Mouse (Mus musculus) liver, postnatal 0 days (tissue): ENCODE data around the gene Ptpra. TPM values are rescaled to one million over a fixed set of nuclear protein-coding genes. Genes with fewer than 3 reads are reported as not detected.

Experiments used
- ATAC-seq: fragments of 200-750 bp; cut with Nextera tagmentation; 2 replicates; pipeline ENCODE4 v1.8.0; 2017; ENCODE audit warnings: mild to moderate bottlenecking, moderate library complexity
- DNase-seq: peaks from one replicate; pipeline ENCODE4 v3.0.0-alpha.2; 2016
- H3K27ac ChIP-seq: fragments of 300-500 bp; sonication (generic); 2 replicates; pipeline ENCODE4 v1.5.1; 2014; ENCODE audit warnings: antibody characterized with exemption, moderate library complexity, mild to moderate bottlenecking, low read depth
- H3K27me3 ChIP-seq: fragments of 300-500 bp; sonication (generic); 2 replicates; pipeline ENCODE4 v1.6.1; 2014; ENCODE audit warnings: low read length, control low read depth, mixed read lengths; ENCODE audit not compliant: insufficient read depth
- H3K36me3 ChIP-seq: fragments of 300-500 bp; sonication (generic); replicated peaks from 2 replicates; pipeline ENCODE4 v1.6.1; 2014; ENCODE audit warnings: mild to moderate bottlenecking, control low read depth, low read length, moderate library complexity, mixed read lengths; ENCODE audit not compliant: insufficient read depth
- H3K4me1 ChIP-seq: fragments of 300-500 bp; sonication (generic); 2 replicates; pipeline ENCODE4 v1.6.1; 2014; ENCODE audit warnings: antibody characterized with exemption, mild to moderate bottlenecking, control low read depth; ENCODE audit not compliant: insufficient read depth
- H3K4me2 ChIP-seq: fragments of 300-500 bp; sonication (generic); 2 replicates; pipeline ENCODE4 v1.6.1; 2014; ENCODE audit warnings: low read depth, mild to moderate bottlenecking, low read length, moderate library complexity, mixed read lengths
- H3K4me3 ChIP-seq: fragments of 300-500 bp; sonication (generic); 2 replicates; pipeline ENCODE4 v1.5.1; 2014; ENCODE audit warnings: low read depth, low read length
- H3K9ac ChIP-seq: fragments of 300-500 bp; sonication (generic); replicated peaks from 2 replicates; pipeline ENCODE4 v1.6.1; 2014; ENCODE audit warnings: mild to moderate bottlenecking, moderate library complexity
- H3K9me3 ChIP-seq: fragments of 300-500 bp; sonication (generic); 2 replicates; pipeline ENCODE4 v1.6.1; 2016; ENCODE audit warnings: mild to moderate bottlenecking, control low read depth, low read length, mixed read lengths
- CTCF ChIP-seq: sonication (generic); IDR thresholded peaks from 2 replicates; pipeline ENCODE4 v1.5.1; 2016; ENCODE audit warnings: antibody characterized with exemption, low read depth
- EP300 ChIP-seq: IDR thresholded peaks from 2 replicates; pipeline ENCODE4 v1.6.1; 2016; ENCODE audit warnings: antibody characterized with exemption, low read depth, mild to moderate bottlenecking
- WGBS: fragments of 180-500 bp; shearing (Covaris S2); extraction: QIAGEN DNeasy Blood & Tissue Kit; methylation state at CpG from one replicate; pipeline ENCODE4 v1.1.7; 2014; ENCODE audit not compliant: insufficient replicate concordance; 5-methylcytosine and 5-hydroxymethylcytosine counted together
- polyA plus RNA-seq: library from polyadenylated mRNA; unstranded; fragments of >200 nt; fragmentation: Nextera tagmentation; extraction: Ambion mirVana; gene quantifications from 2 replicates; pipeline ENCODE4 v1.2.1, GENCODE M21; 2015

Ptpra gene
- polyA plus RNA-seq, 1 experiment from 2014 or later = 18.7 TPM

DNA sequence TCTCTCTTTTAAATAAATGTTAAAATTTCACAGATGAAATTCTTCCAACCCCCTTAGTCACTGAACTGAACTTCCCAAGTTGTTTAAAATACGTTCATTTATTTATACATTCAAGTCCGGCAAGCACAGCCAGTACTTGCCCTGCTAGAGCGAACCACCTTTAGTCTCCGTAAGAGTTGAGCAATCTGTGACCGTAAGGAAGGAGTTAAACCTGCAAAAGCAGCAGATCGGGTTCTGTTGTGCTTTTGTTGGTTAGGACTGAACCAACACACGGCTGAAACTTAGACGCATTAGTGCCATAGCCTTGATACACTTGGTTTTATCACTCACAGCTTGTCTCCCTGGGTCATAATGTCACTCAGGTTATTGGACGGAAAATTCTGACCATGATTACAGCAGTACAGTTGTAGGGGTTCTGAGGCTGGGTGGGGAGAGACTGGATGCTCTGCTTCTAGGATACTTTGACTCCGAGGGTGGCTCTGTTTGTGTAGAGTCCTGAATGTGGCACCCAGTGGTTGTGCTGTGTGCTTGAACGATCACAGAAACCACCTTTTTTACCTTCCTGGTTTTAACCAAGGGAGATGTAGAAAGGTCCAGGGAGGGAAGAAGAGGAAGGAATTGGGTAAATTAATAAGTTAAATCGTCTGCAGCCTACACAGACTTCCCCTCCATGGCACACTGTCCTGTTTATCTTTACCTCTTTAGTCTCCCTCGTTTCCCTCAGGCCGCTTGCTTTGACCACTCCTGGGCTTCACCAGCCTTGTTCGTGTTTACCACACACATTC is 11.4 kb downstream of the Ptpra start:
- ATAC-seq (no peak), DNase-seq (no peak)
- TF ChIP-seq EP300 (no peak), CTCF (no peak)
- H3K27ac ChIP-seq = no peak overlapping the region
- H3K9me3 ChIP-seq = no peaks in the 10 kb centered on the region
- WGBS = 47% methylated on average over 15 of the region's 15 CpGs
- 0 out of 2 replicates have a peak, but pooled peaks cover 3% of the 10 kb centered on the region for H3K36me3 ChIP-seq
- no peaks in the 10 kb centered on the region for H3K27me3 ChIP-seq
- no peak overlapping the region for H3K9ac ChIP-seq
- peak overlapping the region; percentile 10; the same call in 1 of the 2 replicates for H3K4me2 ChIP-seq
- H3K4me3 ChIP-seq = no peak overlapping the region
- H3K4me1 ChIP-seq = peaks cover 6% of the 10 kb centered on the region; the same call in 1 of the 2 replicates

DNA sequence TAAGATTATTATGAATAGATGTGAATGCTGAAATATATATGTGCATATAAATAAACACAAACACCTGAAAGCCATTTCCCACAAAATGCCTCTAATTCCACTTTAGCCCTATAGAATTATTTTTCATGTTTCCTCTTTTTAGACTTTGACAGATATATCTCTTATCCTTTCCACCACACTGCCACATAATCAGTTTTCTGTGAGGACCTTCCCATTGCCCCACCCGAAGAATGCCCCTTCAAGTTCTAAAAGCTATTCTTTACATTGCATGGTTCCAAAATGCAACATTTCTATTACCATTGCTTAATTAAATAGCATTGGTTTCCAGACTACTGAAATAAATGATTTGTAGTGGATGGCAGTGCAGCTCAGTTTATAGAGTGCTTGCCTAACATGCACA is 16.4 kb downstream of the Ptpra start:
- DNase-seq (no peak), ATAC-seq (no peak)
- Histone ChIP-seq H3K4me1 (peaks cover 13% of the 10 kb centered on the region), H3K9me3 (no peaks in the 10 kb centered on the region), H3K27ac (no peak overlapping the region), H3K4me3 (no peak overlapping the region), H3K27me3 (no peaks in the 10 kb centered on the region), H3K36me3 (0 out of 2 replicates have a peak, but pooled peaks cover 3% of the 10 kb centered on the region), H3K9ac (no peak overlapping the region), H3K4me2 (no peak overlapping the region)
- 35% methylated on average over 1 of the region's 1 CpGs for WGBS
- TF ChIP-seq CTCF (no peak), EP300 (no peak)

DNA sequence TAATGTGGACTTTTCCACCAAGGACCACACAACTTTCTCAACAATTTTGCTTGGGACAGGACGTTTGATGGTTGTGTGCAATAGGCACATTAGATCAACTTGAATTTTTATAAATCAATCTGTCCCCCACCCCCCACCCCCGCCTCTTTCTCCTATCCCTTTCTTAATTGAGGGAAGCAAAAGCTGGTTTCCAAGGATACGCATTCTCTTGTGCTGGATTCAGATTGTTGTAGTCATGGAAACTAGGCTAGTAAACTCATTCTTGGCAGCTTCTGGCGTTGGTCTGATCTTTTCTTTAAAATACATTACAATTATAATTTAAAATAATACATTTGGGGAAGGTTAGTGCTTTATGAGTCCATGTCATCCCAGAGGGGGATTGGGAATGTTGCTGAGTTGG is 19.3 kb downstream of the Ptpra start:
- WGBS = 68% methylated on average over 4 of the region's 4 CpGs
- Histone ChIP-seq H3K36me3 (no peaks in the 10 kb centered on the region), H3K27ac (no peak overlapping the region), H3K4me3 (no peak overlapping the region), H3K4me1 (peaks cover 12% of the 10 kb centered on the region), H3K27me3 (no peaks in the 10 kb centered on the region), H3K9me3 (no peaks in the 10 kb centered on the region), H3K4me2 (no peak overlapping the region), H3K9ac (no peak overlapping the region)
- ATAC-seq (no peak), DNase-seq (no peak)
- TF ChIP-seq CTCF (no peak), EP300 (no peak)

DNA sequence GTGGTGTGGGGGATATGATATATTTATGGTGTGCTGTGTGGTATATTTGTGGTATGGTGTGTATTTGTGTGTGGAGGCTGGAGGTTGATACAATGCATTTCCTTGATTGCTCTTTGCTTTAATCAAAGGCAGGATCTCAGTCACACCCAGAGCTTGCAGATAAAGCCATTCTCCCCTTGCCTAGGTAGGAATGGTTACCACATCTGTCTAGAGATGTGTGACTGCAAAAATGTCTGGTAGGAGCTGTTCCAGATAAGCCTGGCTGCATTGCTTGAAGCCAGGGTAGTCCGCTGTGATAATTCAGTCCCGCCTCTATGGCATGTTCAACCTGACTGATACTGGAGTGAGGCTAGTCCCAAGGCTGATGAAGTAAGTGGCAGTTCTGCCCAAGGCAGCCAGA is 19.9 kb downstream of the Ptpra start:
- H3K9me3 ChIP-seq = no peaks in the 10 kb centered on the region
- no peak overlapping the region for H3K9ac ChIP-seq
- H3K27me3 ChIP-seq = no peaks in the 10 kb centered on the region
- WGBS = 68% methylated on average over 2 of the region's 2 CpGs
- no peak overlapping the region for H3K4me2 ChIP-seq
- DNase-seq (no peak), ATAC-seq (peak; percentile 79)
- peaks cover 12% of the 10 kb centered on the region for H3K4me1 ChIP-seq
- H3K4me3 ChIP-seq = no peak overlapping the region
- no peak for TF ChIP-seq CTCF
- TF ChIP-seq EP300 = peak; percentile 50; the same call in 1 of the 2 replicates
- H3K27ac ChIP-seq = no peak overlapping the region
- H3K36me3 ChIP-seq = no peaks in the 10 kb centered on the region

DNA sequence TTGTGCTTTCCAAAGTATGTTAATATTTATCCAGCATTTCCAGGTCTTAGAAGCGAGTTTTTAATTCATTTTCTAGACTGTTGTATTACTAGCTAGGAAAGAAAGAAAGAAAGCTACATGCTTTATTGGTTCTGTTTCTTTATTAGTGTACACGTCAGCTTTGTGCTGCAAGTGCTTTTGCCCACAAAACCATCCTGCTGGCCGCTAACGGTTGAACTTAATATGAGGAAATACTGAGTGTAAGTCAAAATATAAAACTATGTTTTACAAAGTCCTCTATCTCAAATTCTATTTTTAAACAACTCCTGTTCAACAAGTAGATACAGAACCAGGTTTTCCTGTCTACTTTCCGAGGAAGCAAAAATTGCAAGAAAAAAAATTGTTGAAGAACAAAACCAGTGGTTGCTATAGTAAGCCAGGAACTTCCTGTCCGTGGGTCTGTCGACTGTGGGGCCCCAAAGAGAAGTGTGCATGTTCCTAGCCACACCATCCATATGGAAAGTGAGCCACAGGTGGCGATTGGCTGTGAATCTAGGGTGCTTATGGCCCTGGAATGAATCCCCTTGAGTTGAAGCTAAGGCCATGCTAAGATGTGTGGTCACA is 22.9 kb downstream of the Ptpra start:
- no peak for TF ChIP-seq CTCF
- TF ChIP-seq EP300 = no peak
- no peak for DNase-seq
- H3K27ac ChIP-seq = 0 out of 2 replicates have a peak overlapping the region, but pooled peaks have one; percentile 39
- H3K36me3 ChIP-seq = no peaks in the 10 kb centered on the region
- WGBS = 29% methylated on average over 8 of the region's 8 CpGs
- ATAC-seq = no peak
- peaks cover 14% of the 10 kb centered on the region for H3K4me1 ChIP-seq
- H3K4me3 ChIP-seq = no peak overlapping the region
- no peaks in the 10 kb centered on the region for H3K27me3 ChIP-seq
- peak overlapping the region; percentile 46 for H3K4me2 ChIP-seq
- H3K9ac ChIP-seq = no peak overlapping the region
- H3K9me3 ChIP-seq = no peaks in the 10 kb centered on the region

DNA sequence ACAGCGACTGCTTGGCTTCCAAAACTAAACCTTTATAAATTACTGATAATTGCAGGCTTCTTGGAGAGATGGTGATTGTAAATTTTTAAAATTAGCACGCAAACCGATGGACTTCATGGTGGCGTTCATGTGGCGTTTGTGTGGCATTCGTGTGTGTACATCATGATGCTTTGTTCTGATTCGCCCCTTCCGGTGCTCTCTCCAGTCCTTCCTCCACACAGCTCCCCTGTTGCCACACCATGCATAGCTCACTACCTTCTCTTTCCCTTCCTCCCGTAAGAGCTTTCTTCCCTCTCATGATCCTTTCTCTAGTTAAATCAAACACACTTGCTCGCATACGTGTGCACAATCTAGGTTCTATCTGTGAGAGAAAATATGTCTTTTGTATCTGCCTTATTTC is 25.7 kb downstream of the Ptpra start:
- WGBS = 80% methylated on average over 11 of the region's 11 CpGs

More for the DNA sequence above, 25.7 kb downstream of the Ptpra start:
- ATAC-seq (no peak), DNase-seq (no peak)
- no peak overlapping the region for H3K4me3 ChIP-seq
- H3K9ac ChIP-seq = no peak overlapping the region
- no peaks in the 10 kb centered on the region for H3K9me3 ChIP-seq
- no peaks in the 10 kb centered on the region for H3K27me3 ChIP-seq
- no peak overlapping the region for H3K4me2 ChIP-seq
- no peaks in the 10 kb centered on the region for H3K36me3 ChIP-seq
- peaks cover 4% of the 10 kb centered on the region for H3K4me1 ChIP-seq
- H3K27ac ChIP-seq = no peak overlapping the region
- no peak for TF ChIP-seq CTCF
- no peak for TF ChIP-seq EP300
